Mouse (Mus musculus) urinary bladder, postnatal 36 days (tissue): ENCODE data around the gene Phf19.

Experiments used
- DNase-seq, 2 experiments: peaks; one replicate each; pipeline ENCODE4 v3.0.0; 2022; ENCODE audit warnings: low spot score in 2 of 2, mixed read lengths in 1 of 2

Phf19 gene

GRCm38 (mm10) chr2:34938269-34939208 is 24.7 kb upstream of the Phf19 start:
- peak in 1 of 2 experiments; percentile 17 for DNase-seq

DNA sequence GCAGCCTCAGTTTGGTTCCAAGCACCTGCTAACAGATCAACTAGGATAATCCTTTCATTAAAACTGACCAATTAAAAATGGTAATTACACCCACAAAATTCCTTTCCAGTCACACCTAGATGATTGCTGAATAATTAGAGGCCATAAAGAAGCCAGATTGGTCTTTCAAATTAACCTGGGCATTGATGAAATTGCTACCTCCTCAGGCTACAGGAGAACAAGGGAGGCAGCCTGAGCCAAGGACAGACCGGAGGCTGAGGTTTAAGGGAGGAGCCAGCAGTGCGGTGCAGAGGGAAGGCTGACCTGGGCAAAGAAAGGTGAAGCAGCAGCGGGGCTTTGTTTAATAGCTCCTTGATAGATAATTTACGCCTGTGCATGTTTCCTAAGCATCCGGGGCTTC is 23.6 kb upstream of the Phf19 start:
- no peak for DNase-seq

DNA sequence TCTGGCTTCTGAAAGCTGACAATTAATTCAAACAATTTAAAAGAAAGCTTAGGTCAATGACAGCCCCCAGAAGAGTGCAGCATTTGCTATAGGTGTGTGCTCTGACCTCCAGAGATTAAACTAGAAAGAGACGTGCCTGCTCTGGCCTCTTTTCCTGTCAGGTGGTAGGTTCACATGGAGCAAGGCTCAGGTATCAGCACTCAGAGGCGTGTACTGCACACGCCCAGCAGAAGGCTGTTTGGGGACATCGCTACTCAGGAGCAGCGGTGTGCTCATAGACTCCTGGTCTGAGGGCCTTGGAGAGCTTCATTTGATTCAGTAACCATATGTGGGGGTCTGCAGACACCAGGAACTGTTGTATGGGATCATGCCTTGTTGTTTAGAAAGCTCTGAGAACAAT is 13.5 kb upstream of the Phf19 start:
- DNase-seq = no peak

GRCm38 (mm10) chr2:34922729-34923128 is 8.9 kb upstream of the Phf19 start:
- DNase-seq = no peak

- no peak for DNase-seq
These were observed 6.3 kb upstream of the Phf19 start for GRCm38 (mm10) chr2:34920144-34920543.

- no peak for DNase-seq
These were observed 1.3 kb upstream of the Phf19 start for GRCm38 (mm10) chr2:34915103-34915502.

DNA sequence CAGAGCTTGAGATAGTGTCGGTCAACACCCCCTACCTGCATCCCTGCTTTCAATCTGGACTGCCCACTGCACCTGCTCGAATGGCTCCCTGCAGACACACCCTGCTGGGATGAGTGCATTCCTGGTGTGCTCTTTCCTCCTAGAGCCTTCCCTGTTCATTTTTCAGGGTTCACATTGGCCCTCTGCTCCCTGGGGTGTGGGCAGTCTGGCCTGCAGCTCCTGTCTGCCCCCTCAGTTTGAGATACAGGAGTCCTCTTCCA is 927 bp upstream of the Phf19 start:
- DNase-seq = no peak

DNA sequence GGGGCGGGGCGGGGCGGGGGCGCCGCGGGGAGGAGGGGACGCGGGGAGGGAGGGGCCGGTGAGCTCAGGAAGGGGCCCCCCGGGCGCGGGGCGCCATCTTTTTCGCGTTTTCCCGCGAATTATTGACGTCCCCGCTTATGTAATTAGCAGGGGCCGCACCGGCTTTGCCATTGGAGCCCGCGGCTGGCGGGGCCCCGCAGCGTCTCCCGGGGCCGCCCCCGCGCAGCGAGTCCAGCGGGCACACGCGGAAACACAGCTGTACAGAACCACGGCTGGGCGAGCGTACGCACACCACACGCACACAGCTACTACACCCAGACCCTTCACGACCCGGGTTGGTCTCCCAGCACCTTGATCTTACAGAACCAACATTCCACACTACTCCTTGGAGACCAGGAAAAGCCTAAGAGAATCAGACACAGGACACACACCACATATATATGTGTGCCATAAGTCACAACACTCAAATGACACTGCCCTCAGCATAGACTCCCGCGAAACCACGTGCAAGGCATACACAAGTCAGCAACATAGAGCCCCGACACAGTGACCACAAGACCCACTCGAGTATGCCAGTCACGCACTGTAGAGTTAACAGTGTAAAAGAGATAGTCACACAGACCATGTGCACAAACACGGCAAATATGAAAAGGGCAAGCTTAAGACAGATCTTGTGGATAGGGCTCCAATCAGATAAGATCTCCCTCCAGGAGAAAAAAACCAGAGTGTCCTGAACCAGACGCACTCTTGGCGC is 420 bp upstream of the Phf19 start:
- DNase-seq = peak in 1 of 2 experiments; percentile 41

GRCm38 (mm10) chr2:34912613-34913012 is 1.2 kb downstream of the Phf19 start:
- no peak for DNase-seq

GRCm38 (mm10) chr2:34911871-34912270 is 2.0 kb downstream of the Phf19 start:
- no peak for DNase-seq

GRCm38 (mm10) chr2:34909719-34910118 is 4.1 kb downstream of the Phf19 start:
- DNase-seq = no peak

DNA sequence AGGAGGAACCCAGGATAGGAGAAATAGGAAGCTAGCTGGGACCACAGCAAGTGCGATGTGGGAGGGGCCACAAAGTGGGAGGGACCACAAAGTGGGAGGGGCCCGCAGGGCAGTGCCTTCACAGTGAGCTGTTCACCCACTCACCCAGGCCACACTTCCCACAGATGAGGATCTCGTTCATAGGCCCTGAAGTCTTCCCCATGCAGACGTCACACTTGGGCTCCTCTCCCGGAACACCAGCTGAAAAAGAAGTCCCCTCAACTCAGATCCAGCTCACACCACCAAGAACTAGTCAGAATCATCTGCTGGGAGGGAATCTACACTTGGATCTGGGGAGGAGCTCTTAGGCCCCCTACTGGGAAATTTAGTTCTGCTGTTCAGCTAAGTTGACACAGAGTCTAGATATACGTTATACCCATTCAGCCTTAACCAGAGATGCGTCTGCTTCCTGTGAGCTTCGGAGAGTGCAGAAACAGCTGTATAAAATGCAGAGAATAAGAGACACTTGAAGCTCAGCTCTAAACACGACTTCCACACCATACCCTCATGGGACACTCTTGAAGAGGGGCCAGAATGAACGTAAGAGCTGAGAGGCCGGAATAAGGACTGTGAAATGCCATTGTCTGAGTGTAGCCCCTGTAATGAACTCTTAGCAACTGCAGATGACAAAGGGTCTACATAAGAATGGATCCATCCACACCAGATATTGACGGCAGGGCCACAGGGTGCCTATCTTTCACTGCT is 6.8 kb downstream of the Phf19 start:
- peak in 1 of 2 experiments; percentile 62 for DNase-seq

DNA sequence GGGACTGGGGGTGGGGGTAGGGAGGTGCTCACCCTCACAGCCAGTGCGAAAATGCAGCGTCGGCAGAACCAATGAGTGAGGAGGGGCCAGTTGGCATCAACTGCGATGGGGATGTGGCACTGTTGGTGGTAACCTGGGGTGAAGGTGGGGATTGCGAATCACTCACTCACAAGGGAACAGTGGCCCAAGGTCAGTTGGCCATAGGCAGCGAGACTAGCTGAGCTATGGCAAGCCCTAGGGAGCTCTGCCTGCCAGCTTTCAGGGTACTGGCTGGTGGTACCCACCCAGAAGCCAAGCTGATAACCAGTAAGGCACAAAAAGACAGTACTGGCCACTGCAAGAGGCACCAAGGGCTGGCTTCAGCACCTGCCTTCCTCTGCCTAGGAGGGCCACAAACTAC is 7.4 kb downstream of the Phf19 start:
- no peak for DNase-seq

GRCm38 (mm10) chr2:34904849-34905542 is 8.8 kb downstream of the Phf19 start:
- peak; percentile 98 to 99 for DNase-seq

GRCm38 (mm10) chr2:34903652-34904405 is 10.0 kb downstream of the Phf19 start:
- DNase-seq = no peak

DNA sequence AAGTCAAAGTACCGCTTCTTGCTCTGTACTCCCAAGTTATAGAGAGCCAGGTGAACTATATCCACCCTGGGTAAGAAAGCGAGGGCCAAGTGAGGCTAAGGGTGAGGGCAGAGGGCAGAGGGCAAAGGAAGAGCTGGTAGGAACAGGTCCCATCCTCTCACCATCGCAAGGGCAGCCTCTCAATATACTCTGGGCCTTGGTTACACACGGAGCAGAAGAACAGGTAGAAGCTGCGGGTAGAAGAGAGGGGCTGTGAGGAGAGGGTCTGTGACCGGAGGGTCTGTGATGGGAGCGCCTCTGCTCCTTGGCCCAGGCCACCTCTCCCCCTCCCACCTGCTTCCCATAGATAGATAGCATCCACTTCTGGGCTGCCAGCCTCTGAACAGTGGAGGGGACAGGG is 10.6 kb downstream of the Phf19 start:
- DNase-seq = no peak

- peak in 1 of 2 experiments; percentile 46 for DNase-seq
These were observed 11.1 kb downstream of the Phf19 start for GRCm38 (mm10) chr2:34902731-34903130.

GRCm38 (mm10) chr2:34901726-34902125 is 12.1 kb downstream of the Phf19 start:
- DNase-seq = no peak

- DNase-seq = no peak
These were observed 13.4 kb downstream of the Phf19 start for GRCm38 (mm10) chr2:34900412-34900811.

- no peak for DNase-seq
These were observed 14.1 kb downstream of the Phf19 start for GRCm38 (mm10) chr2:34899682-34900081.

DNA sequence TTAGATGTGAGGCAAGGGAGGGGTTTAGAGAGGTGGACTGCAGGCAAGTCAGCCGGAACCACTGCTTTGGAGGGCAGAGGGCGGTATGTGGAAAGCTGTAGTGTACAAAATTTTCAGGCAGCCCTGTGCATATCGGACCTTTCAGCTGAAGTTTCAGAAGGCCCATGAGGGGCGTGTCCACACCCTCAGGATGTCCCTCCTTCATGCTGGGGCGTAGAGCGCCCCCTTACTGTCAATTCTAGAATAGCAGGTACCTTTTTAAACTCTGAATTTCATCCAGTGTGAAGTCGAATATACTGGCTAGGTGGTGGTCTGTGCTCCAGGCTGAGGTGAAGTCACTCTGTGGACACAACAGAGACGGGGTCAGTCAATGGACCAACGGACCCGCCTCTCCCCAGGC is 16.0 kb downstream of the Phf19 start:
- DNase-seq = no peak
